Comparison of ENCODE assay signal across 8 mouse cellular contexts in the genomic region with DNA sequence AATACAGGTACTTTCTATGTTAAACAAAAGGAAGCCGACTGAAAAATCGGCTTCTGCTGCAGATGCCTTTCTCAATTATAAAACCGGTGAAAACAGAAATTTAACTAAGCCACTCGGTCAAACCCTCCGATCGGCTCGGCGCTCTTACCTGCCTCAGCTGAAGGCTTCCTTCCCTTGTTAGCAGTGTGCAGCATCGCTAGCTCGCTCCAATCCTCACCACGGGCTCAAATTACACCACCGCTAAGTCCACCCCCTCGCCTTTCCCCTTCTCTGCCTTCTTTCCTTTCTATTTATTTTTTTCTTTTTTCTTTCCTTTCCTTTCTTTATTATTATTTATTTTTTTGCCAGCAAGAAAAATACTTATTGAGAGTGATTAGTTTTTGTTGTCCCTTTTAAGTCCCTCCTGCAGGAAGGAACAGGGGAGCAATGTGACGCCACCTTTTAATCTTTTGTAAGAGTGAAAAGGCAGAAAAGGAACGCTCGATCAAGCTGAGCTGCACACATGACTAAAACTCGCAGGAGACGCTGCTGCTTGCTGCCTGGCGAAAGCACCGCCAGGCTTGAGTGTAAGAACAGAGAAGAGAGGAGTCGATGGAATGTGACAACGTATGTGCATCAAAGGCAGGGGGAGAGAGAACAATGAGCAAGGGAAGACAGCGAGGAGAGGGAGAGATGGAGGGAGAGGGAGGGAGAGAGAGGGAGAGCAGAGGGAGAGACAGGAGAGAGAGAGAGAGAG.
DNase-seq lines count a peak whose midpoint lies in the region; ATAC-seq and TF ChIP-seq lines count a peak whose summit lies in the region.

No protein-coding gene starts in this region.

- peak overlapping the region; percentile 24; the same call in 1 of the 2 replicates for H3K4me3 ChIP-seq in ES-Bruce4 (ENCODE audit: low read depth, low read length)
- H3K4me3 ChIP-seq in embryonic facial prominence, embryonic 12.5 days: peak overlapping the region; percentile 39
- peak overlapping the region; percentile 60 for H3K4me3 ChIP-seq in hindbrain, embryonic 14.5 days (replicated peaks; ENCODE audit: low read length)
- H3K4me3 ChIP-seq in midbrain, postnatal 0 days (ENCODE audit: low read depth, low read length): peak overlapping the region; percentile 54

- H3K9me3 ChIP-seq in ES-Bruce4 (replicated peaks; ENCODE audit: control insufficient read depth, insufficient read depth, low read length, poor library complexity, severe bottlenecking): no peaks in the 10 kb centered on the region
- H3K9me3 ChIP-seq in embryonic facial prominence, embryonic 12.5 days: no peaks in the 10 kb centered on the region
- no peaks in the 10 kb centered on the region for H3K9me3 ChIP-seq in hindbrain, embryonic 14.5 days (ENCODE audit: control insufficient read depth, low read length)
- no peaks in the 10 kb centered on the region for H3K9me3 ChIP-seq in midbrain, postnatal 0 days (ENCODE audit: low read length)

- ATAC-seq in embryonic facial prominence, embryonic 12.5 days (ENCODE audit: insufficient number of reproducible peaks, insufficient read depth, low FRiP score, low TSS enrichment): peak; percentile 94
- peak; percentile 90 for ATAC-seq in hindbrain, embryonic 14.5 days (ENCODE audit: low FRiP score)
- peak; percentile 86 for ATAC-seq in midbrain, postnatal 0 days (ENCODE audit: low FRiP score)

- H3K4me1 ChIP-seq in ES-Bruce4 (ENCODE audit: control insufficient read depth, insufficient read depth, low read length): no peaks in the 10 kb centered on the region
- peaks cover 5% of the 10 kb centered on the region; the same call in 1 of the 2 replicates for H3K4me1 ChIP-seq in embryonic facial prominence, embryonic 12.5 days
- H3K4me1 ChIP-seq in hindbrain, embryonic 14.5 days (replicated peaks; ENCODE audit: control insufficient read depth, insufficient read depth, low read length): peaks cover 31% of the 10 kb centered on the region
- peaks cover 5% of the 10 kb centered on the region; the same call in 1 of the 2 replicates for H3K4me1 ChIP-seq in midbrain, postnatal 0 days (ENCODE audit: insufficient read depth, low read length)

- H3K27ac ChIP-seq in ES-Bruce4 (ENCODE audit: insufficient read depth, low read length): no peak overlapping the region
- peak overlapping the region; percentile 81 for H3K27ac ChIP-seq in embryonic facial prominence, embryonic 12.5 days
- H3K27ac ChIP-seq in hindbrain, embryonic 14.5 days: peak overlapping the region; percentile 93
- peak overlapping the region; percentile 85 for H3K27ac ChIP-seq in midbrain, postnatal 0 days (ENCODE audit: low read depth, low read length)

- TF ChIP-seq POLR2A in ES-Bruce4 (IDR thresholded peaks at IDR 0.05; ENCODE audit: insufficient read depth, low read length): no peak

- no peak for TF ChIP-seq EP300 in ES-Bruce4 (IDR thresholded peaks at IDR 0.05; ENCODE audit: insufficient read depth, low read depth, low read length)

- under 1% methylated on average over 23 of the region's 23 CpGs for WGBS in embryonic facial prominence, embryonic 12.5 days
- WGBS in hindbrain, embryonic 14.5 days: under 1% methylated on average over 23 of the region's 23 CpGs
- under 1% methylated on average over 23 of the region's 23 CpGs for WGBS in midbrain, postnatal 0 days

- no peaks in the 10 kb centered on the region for H3K36me3 ChIP-seq in ES-Bruce4 (ENCODE audit: control insufficient read depth, insufficient read depth, low read length, poor library complexity, severe bottlenecking)
- no peaks in the 10 kb centered on the region for H3K36me3 ChIP-seq in embryonic facial prominence, embryonic 12.5 days
- H3K36me3 ChIP-seq in hindbrain, embryonic 14.5 days (replicated peaks; ENCODE audit: control insufficient read depth, insufficient read depth): no peaks in the 10 kb centered on the region
- no peaks in the 10 kb centered on the region for H3K36me3 ChIP-seq in midbrain, postnatal 0 days (ENCODE audit: insufficient read depth, low read length)

- peak overlapping the region; percentile 63 for H3K4me2 ChIP-seq in embryonic facial prominence, embryonic 12.5 days (replicated peaks)
- peak overlapping the region; percentile 65 for H3K4me2 ChIP-seq in hindbrain, embryonic 14.5 days (replicated peaks)
- peak overlapping the region; percentile 69 for H3K4me2 ChIP-seq in midbrain, postnatal 0 days (ENCODE audit: low read depth, low read length, poor library complexity, severe bottlenecking)

- no peak for TF ChIP-seq CTCF in ES-Bruce4 (IDR thresholded peaks at IDR 0.05; ENCODE audit: low read depth, low read length)
- peak; percentile 55 for TF ChIP-seq CTCF in midbrain, postnatal 0 days (IDR thresholded peaks at IDR 0.05)

- H3K27me3 ChIP-seq in ES-Bruce4 (ENCODE audit: control insufficient read depth, insufficient read depth, low read length, poor library complexity, severe bottlenecking): no peaks in the 10 kb centered on the region; the same call in 1 of the 2 replicates
- H3K27me3 ChIP-seq in embryonic facial prominence, embryonic 12.5 days: 0 out of 2 replicates have a peak, but pooled peaks cover 2% of the 10 kb centered on the region
- no peaks in the 10 kb centered on the region for H3K27me3 ChIP-seq in hindbrain, embryonic 14.5 days (ENCODE audit: control insufficient read depth, insufficient read depth, low read length)
- no peaks in the 10 kb centered on the region for H3K27me3 ChIP-seq in midbrain, postnatal 0 days (ENCODE audit: insufficient read depth, low read length)

- peak; percentile 35 for DNase-seq in adrenal gland, postnatal 14 days
- peak; percentile 80 for DNase-seq in hindbrain, embryonic 14.5 days (ENCODE audit: low spot score)
- peak; percentile 45 to 53 for DNase-seq in left cerebral cortex, adult 8-10 months (ENCODE audit: low spot score in 2 of 2)
- peak; percentile 90 for DNase-seq in midbrain, postnatal 0 days (ENCODE audit: low spot score)
- DNase-seq in natural killer cell, adult 2 months (ENCODE audit: low spot score in 2 of 2): no peak
- no peak for DNase-seq in MN1 (ENCODE audit: low spot score)

- H3K9ac ChIP-seq in ES-Bruce4 (ENCODE audit: low read depth, poor library complexity, severe bottlenecking): no peak overlapping the region
- peak overlapping the region; percentile 50 for H3K9ac ChIP-seq in embryonic facial prominence, embryonic 12.5 days
- peak overlapping the region; percentile 78 for H3K9ac ChIP-seq in hindbrain, embryonic 14.5 days
- peak overlapping the region; percentile 62 for H3K9ac ChIP-seq in midbrain, postnatal 0 days (replicated peaks; ENCODE audit: low read length, poor library complexity, severe bottlenecking)

Comparison
In these comparisons a context has a peak if more than half of its experiments do, and no peak if none do; other contexts are left out.
1. DNase-seq: peak in adrenal gland, postnatal 14 days (single experiment), hindbrain, embryonic 14.5 days (single experiment), left cerebral cortex, adult 8-10 months (2 of 2) and midbrain, postnatal 0 days (single experiment); none in natural killer cell, adult 2 months (0 of 2) and MN1 (single experiment).
2. Peak in every context shown above with its lines, with median percentiles within 50 percentile points of each other: H3K4me3 ChIP-seq, ATAC-seq and H3K4me2 ChIP-seq.